Mouse (Mus musculus): ENCODE measurements around the gene Pex5. TPM values are rescaled to one million over a fixed set of nuclear protein-coding genes. Genes with fewer than 3 reads are reported as not detected.
"Not testable (repeated sequence)": the region's sequence is repeated elsewhere in the genome, so short reads cannot be mapped to it uniquely, and the experiment has no call there.

Gene Pex5
- polyA plus RNA-seq, 1 experiment from 2014 or later = 36.4 TPM

DNA sequence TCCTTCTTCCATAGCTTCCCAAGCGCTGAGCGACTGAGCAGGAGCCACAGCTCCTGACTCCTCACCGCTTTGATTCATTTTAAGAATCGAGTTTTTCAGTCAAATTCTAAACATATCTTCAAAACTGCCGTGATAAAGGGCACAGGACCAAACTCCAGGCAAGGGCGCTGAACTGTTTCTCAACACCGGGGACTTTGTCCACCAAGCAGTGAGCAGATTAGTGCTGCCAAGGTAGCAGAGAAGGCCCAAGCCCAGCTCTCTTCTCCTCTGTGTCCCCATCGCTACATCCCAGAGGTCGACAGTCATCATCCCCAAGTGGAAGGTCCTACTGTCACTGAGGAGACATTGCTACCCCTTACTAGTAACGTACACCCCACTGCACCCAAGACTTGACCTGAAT is 8.5 kb downstream of the Pex5 start:
- no peak for ATAC-seq (replicated peaks; ENCODE audit: low FRiP score, low read depth)
- no peaks in the 10 kb centered on the region for H3K27me3 ChIP-seq (ENCODE audit: insufficient read depth, low read length)
- WGBS = 93% methylated on average over 10 of the region's 10 CpGs
- TF ChIP-seq CTCF (IDR thresholded peaks at IDR 0.05; ENCODE audit: low read depth) = no peak
- H3K4me3 ChIP-seq (replicated peaks; ENCODE audit: low read depth, low read length) = no peak overlapping the region
- peaks cover 31% of the 10 kb centered on the region for H3K36me3 ChIP-seq (ENCODE audit: insufficient read depth, low read length)
- H3K9ac ChIP-seq (ENCODE audit: low read depth, low read length) = no peak overlapping the region
- H3K9me3 ChIP-seq (replicated peaks; ENCODE audit: low read length) = no peaks in the 10 kb centered on the region
- H3K4me1 ChIP-seq (replicated peaks; ENCODE audit: insufficient read depth, low read length) = no peaks in the 10 kb centered on the region
- no peak overlapping the region for H3K27ac ChIP-seq
- no peak overlapping the region for H3K4me2 ChIP-seq (ENCODE audit: low read length)
- DNase-seq (ENCODE audit: low spot score) = no peak

DNA sequence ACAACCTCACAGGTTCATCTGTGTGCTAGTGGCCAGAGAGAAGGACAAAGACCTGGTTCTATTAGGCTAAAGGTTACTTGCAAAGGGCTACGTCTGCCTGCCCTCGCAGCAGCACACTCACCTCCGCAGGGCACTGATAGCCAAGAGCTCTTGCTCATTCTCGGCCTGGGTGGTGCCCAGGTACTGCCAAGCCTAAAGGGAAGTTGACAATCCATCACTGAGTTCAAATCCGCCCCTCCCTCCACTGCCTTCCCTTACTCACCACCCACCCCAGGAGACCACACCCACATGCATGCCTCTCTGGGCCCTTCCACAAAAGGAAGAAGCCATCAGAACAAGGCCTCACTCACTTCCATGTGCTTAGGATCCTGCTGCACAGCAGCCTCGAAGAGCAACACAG is 15.1 kb downstream of the Pex5 start:
- no peak for ATAC-seq (replicated peaks; ENCODE audit: low FRiP score, low read depth)

DNA sequence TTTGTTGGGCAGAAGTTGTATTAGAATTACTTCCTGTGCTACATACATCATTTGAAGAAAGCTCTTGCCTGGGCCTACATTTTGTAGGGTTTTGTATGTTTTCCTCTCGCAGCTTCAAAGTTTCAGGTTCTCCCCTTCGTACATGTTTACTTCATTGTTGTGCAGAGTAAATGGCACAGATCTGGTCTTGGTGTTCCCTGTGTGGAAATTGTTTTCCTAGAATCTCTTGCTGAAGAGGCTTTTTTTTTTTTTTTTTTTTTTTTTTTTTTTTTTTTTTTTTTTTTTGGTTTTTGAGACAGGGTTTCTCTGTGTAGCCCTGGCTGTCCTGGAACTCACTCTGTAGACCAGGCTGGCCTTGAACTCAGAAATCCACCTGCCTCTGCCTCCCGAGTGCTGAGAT is 19.9 kb downstream of the Pex5 start:
- not testable (repeated sequence) for H3K4me1 ChIP-seq (replicated peaks; ENCODE audit: insufficient read depth, low read length); H3K27ac ChIP-seq; ATAC-seq (replicated peaks; ENCODE audit: low FRiP score, low read depth); H3K4me3 ChIP-seq (replicated peaks; ENCODE audit: low read depth, low read length); H3K27me3 ChIP-seq (ENCODE audit: insufficient read depth, low read length); H3K9me3 ChIP-seq (replicated peaks; ENCODE audit: low read length); DNase-seq (ENCODE audit: low spot score); H3K9ac ChIP-seq (ENCODE audit: low read depth, low read length); H3K4me2 ChIP-seq (ENCODE audit: low read length)
- WGBS = 93% methylated on average over 3 of the region's 3 CpGs
- peaks cover 28% of the 10 kb centered on the region for H3K36me3 ChIP-seq (ENCODE audit: insufficient read depth, low read length)

More for the DNA sequence above, 15.1 kb downstream of the Pex5 start:
- Histone ChIP-seq H3K27me3 (ENCODE audit: insufficient read depth, low read length) (no peaks in the 10 kb centered on the region), H3K4me1 (replicated peaks; ENCODE audit: insufficient read depth, low read length) (no peaks in the 10 kb centered on the region), H3K9me3 (replicated peaks; ENCODE audit: low read length) (no peaks in the 10 kb centered on the region), H3K9ac (ENCODE audit: low read depth, low read length) (no peak overlapping the region), H3K27ac (no peak overlapping the region), H3K4me2 (ENCODE audit: low read length) (no peak overlapping the region), H3K36me3 (ENCODE audit: insufficient read depth, low read length) (peaks cover 69% of the 10 kb centered on the region), H3K4me3 (replicated peaks; ENCODE audit: low read depth, low read length) (no peak overlapping the region)
- DNase-seq (ENCODE audit: low spot score) = no peak
- WGBS = 93% methylated on average over 6 of the region's 6 CpGs
- TF ChIP-seq CTCF (IDR thresholded peaks at IDR 0.05; ENCODE audit: low read depth) = no peak

DNA sequence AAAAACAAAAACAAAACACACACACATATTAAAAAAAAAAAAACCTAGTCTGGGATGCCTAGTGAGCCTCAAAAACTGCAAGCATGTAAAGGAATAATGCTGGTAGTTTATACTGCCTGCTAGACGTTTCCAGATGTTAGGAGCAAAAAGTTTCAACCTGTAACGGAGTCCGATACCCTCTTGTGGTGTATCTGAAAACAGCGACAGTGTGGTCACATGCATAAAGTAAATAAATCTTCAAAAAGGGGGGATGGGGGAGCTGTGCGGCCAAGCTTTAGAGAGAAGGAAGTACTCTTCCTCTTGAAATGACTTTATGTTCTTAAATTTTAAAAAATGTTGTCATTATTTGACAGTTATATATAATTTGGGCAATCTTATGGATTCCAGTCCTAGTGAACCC is 34.7 kb downstream of the Pex5 start:
- ATAC-seq (replicated peaks; ENCODE audit: low FRiP score, low read depth) (0 out of 2 replicates have a peak, but pooled peaks have one; percentile 43), DNase-seq (ENCODE audit: low spot score) (peak; percentile 58)
- peak; percentile 42; the same call in 1 of the 2 replicates for TF ChIP-seq CTCF (IDR thresholded peaks at IDR 0.05; ENCODE audit: low read depth)
- H3K9ac ChIP-seq (ENCODE audit: low read depth, low read length) = no peak overlapping the region
- H3K9me3 ChIP-seq (replicated peaks; ENCODE audit: low read length) = no peaks in the 10 kb centered on the region
- H3K4me3 ChIP-seq (replicated peaks; ENCODE audit: low read depth, low read length) = no peak overlapping the region
- no peaks in the 10 kb centered on the region for H3K4me1 ChIP-seq (replicated peaks; ENCODE audit: insufficient read depth, low read length)
- no peak overlapping the region for H3K4me2 ChIP-seq (ENCODE audit: low read length)
- H3K36me3 ChIP-seq (ENCODE audit: insufficient read depth, low read length) = no peaks in the 10 kb centered on the region
- WGBS = 21% methylated on average over 5 of the region's 5 CpGs
- no peaks in the 10 kb centered on the region for H3K27me3 ChIP-seq (ENCODE audit: insufficient read depth, low read length)
- H3K27ac ChIP-seq = no peak overlapping the region

DNA sequence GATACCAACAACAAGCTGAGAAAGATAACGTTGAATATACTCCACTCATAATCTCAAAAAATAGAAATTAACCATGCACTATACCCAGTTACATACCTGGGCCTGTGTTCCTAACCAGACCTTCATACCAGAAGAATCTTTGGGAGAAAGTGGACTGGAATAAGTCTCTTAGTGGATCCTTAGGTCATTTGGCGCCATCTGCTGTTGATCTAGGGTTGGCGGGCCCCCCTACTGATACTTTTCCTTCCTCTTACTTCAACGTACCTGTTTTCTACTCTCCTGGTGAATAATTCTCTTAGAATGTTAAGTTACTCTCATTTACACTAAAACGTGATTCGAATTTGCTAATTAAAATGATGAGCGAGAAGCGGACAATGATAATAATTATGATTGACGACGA is 35.5 kb downstream of the Pex5 start:
- WGBS = 34% methylated on average over 10 of the region's 10 CpGs
- DNase-seq (ENCODE audit: low spot score) = peak; percentile 76

DNA sequence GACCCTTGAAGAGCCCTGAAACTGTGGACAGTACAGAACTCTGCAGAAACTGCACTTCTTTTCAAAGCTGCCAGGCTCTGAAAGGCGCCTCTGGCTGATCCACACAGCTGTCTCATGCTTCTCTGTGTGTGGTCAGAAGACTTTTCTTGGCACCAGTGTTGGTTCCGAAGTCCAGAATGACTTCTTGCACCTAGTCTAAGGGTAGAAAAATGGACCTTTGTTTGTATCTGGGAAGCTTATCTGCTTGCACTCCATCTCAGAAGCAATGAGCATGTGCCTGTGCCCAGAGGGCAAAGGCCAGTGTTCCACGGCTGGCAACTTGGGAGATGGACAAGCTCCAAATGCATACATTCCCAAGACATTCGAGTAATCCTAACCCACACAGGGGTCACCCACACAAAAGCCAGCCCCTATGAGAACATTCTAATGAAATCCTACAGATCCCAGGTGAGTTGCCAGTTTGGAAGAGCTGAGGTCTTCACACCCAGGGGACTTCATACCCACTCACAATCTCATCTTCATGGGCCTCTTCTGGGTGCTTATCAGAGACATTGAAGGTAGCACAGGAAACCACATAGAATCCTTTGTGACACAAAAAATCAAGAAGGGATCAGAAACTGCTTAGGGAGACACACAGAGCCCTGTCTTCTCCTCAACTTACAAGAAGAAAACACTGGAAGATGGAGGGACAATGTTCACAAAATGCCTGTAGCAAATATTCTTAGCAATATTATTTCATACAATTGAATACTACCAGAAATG is 37.2 kb downstream of the Pex5 start:
- ATAC-seq (replicated peaks; ENCODE audit: low FRiP score, low read depth) (no peak), DNase-seq (ENCODE audit: low spot score) (no peak)
- Histone ChIP-seq H3K9me3 (replicated peaks; ENCODE audit: low read length) (no peaks in the 10 kb centered on the region), H3K4me1 (replicated peaks; ENCODE audit: insufficient read depth, low read length) (no peaks in the 10 kb centered on the region), H3K9ac (ENCODE audit: low read depth, low read length) (no peak overlapping the region), H3K4me2 (ENCODE audit: low read length) (no peak overlapping the region), H3K27me3 (ENCODE audit: insufficient read depth, low read length) (no peaks in the 10 kb centered on the region), H3K36me3 (ENCODE audit: insufficient read depth, low read length) (no peaks in the 10 kb centered on the region), H3K27ac (no peak overlapping the region), H3K4me3 (replicated peaks; ENCODE audit: low read depth, low read length) (no peak overlapping the region)
- TF ChIP-seq CTCF (IDR thresholded peaks at IDR 0.05; ENCODE audit: low read depth) = no peak
- WGBS = 61% methylated on average over 4 of the region's 4 CpGs

More for the DNA sequence above, 35.5 kb downstream of the Pex5 start:
- no peaks in the 10 kb centered on the region for H3K4me1 ChIP-seq (replicated peaks; ENCODE audit: insufficient read depth, low read length)
- H3K27ac ChIP-seq = no peak overlapping the region
- H3K9ac ChIP-seq (ENCODE audit: low read depth, low read length) = no peak overlapping the region
- H3K27me3 ChIP-seq (ENCODE audit: insufficient read depth, low read length) = no peaks in the 10 kb centered on the region
- no peaks in the 10 kb centered on the region for H3K9me3 ChIP-seq (replicated peaks; ENCODE audit: low read length)
- no peak overlapping the region for H3K4me2 ChIP-seq (ENCODE audit: low read length)
- H3K4me3 ChIP-seq (replicated peaks; ENCODE audit: low read depth, low read length) = no peak overlapping the region
- TF ChIP-seq CTCF (IDR thresholded peaks at IDR 0.05; ENCODE audit: low read depth) = peak; percentile 82
- H3K36me3 ChIP-seq (ENCODE audit: insufficient read depth, low read length) = no peaks in the 10 kb centered on the region
- ATAC-seq (replicated peaks; ENCODE audit: low FRiP score, low read depth) = no peak
